Mouse (Mus musculus): Measurements from ENCODE around the gene Nxpe4. TPM values are rescaled to one million over a fixed set of nuclear protein-coding genes. Genes with fewer than 3 reads are reported as not detected.

The Nxpe4 gene
- polyA plus RNA-seq, 1 experiment from 2014 or later: 8.9 TPM

DNA sequence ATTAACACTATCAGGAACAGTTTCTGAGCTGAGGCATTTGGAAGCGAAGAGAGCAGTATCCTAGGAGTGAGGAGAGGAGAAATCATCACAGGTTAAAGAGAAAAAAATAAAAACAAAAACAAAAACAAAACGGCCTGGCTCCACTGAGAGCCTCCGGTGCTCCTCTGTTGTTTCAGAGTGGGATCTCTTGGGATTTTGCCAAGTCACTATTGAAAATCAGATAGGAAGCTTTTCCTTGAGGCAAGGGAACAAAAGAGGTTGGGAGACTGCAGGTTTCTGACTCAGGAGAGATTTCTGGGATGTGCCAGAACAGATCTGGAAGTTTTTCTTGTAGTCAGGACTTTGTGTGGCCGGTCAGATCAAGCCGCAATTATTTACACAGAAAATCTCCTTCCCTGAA lies 177.7 kb downstream of the Nxpe4 start:
- Histone ChIP-seq H3K4me3 (ENCODE audit: low read length) (no peak overlapping the region), H3K4me2 (ENCODE audit: low read depth, low read length) (no peak overlapping the region), H3K4me1 (replicated peaks; ENCODE audit: control insufficient read depth, insufficient read depth, low read length) (no peaks in the 10 kb centered on the region), H3K36me3 (ENCODE audit: control insufficient read depth, insufficient read depth, low read length) (no peaks in the 10 kb centered on the region), H3K27me3 (ENCODE audit: control insufficient read depth, insufficient read depth, low read depth, low read length) (no peaks in the 10 kb centered on the region), H3K27ac (ENCODE audit: low read length) (no peak overlapping the region), H3K9ac (ENCODE audit: low read length) (no peak overlapping the region), H3K9me3 (ENCODE audit: control insufficient read depth, low read length) (no peaks in the 10 kb centered on the region)
- 55% methylated on average over 5 of the region's 5 CpGs for WGBS
- ATAC-seq (ENCODE audit: low read depth): no peak

DNA sequence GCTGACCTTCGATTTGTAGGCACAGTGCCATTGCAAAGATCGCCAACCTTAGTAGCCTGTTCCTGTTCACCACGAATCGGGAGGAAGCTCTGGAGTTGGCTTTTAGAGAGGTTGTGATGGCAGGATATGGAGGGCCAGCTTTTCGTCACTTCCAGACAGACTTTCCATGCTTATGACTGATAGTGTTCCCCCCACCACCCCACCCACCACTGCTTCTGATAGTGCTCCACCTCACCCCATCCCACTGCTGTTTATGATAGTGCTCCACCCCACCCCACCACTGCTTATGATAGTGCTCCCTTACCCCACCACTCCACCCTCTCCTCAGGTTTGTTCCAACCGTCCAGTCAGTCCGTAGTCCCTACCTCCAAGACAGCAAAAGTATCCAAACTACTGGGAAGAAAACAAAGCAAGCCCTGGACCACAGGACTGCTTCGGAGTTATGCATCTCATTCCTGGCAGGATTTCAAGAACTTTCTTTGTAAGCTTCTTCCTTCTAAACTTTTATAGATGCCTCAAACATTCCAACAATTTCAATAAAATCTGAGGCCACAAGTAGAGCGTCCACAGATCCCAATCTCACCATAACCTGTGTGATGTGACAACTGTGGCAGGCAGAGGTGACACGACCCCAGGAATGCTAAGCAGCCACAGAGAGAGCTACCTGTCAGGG lies 179.0 kb downstream of the Nxpe4 start:
- no peak for ATAC-seq (ENCODE audit: low read depth)
- H3K4me3 ChIP-seq (ENCODE audit: low read length): no peak overlapping the region
- H3K9ac ChIP-seq (ENCODE audit: low read length): no peak overlapping the region
- no peaks in the 10 kb centered on the region for H3K9me3 ChIP-seq (ENCODE audit: control insufficient read depth, low read length)
- no peak overlapping the region for H3K27ac ChIP-seq (ENCODE audit: low read length)
- H3K4me2 ChIP-seq (ENCODE audit: low read depth, low read length): no peak overlapping the region
- WGBS: 60% methylated on average over 10 of the region's 10 CpGs
- no peaks in the 10 kb centered on the region for H3K27me3 ChIP-seq (ENCODE audit: control insufficient read depth, insufficient read depth, low read depth, low read length)
- no peaks in the 10 kb centered on the region for H3K36me3 ChIP-seq (ENCODE audit: control insufficient read depth, insufficient read depth, low read length)
- no peaks in the 10 kb centered on the region for H3K4me1 ChIP-seq (replicated peaks; ENCODE audit: control insufficient read depth, insufficient read depth, low read length)

DNA sequence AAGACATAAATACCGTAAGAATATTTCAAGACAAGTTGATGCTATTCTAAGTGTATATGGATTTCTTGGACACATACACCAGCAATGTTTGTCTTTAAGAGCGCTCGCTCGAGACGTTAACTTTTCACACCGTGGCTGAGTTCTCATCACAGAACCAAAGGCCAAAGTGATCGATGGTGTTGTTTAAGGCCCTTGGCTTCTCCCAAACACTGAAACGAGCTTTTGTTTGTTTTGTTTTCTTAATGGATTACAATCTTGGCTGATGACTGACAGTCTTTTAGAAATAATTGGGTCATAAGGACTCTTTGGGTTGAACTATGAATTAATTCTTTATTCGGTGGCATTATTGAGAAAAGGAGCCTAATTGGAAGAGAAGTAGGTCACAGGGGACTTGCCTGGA lies 183.6 kb downstream of the Nxpe4 start:
- Histone ChIP-seq H3K4me3 (ENCODE audit: low read length) (no peak overlapping the region), H3K9me3 (ENCODE audit: control insufficient read depth, low read length) (no peaks in the 10 kb centered on the region), H3K27ac (ENCODE audit: low read length) (no peak overlapping the region), H3K4me2 (ENCODE audit: low read depth, low read length) (no peak overlapping the region), H3K4me1 (replicated peaks; ENCODE audit: control insufficient read depth, insufficient read depth, low read length) (no peaks in the 10 kb centered on the region), H3K36me3 (ENCODE audit: control insufficient read depth, insufficient read depth, low read length) (no peaks in the 10 kb centered on the region), H3K27me3 (ENCODE audit: control insufficient read depth, insufficient read depth, low read depth, low read length) (no peaks in the 10 kb centered on the region), H3K9ac (ENCODE audit: low read length) (no peak overlapping the region)
- no peak for ATAC-seq (ENCODE audit: low read depth)
- 56% methylated on average over 9 of the region's 9 CpGs for WGBS

DNA sequence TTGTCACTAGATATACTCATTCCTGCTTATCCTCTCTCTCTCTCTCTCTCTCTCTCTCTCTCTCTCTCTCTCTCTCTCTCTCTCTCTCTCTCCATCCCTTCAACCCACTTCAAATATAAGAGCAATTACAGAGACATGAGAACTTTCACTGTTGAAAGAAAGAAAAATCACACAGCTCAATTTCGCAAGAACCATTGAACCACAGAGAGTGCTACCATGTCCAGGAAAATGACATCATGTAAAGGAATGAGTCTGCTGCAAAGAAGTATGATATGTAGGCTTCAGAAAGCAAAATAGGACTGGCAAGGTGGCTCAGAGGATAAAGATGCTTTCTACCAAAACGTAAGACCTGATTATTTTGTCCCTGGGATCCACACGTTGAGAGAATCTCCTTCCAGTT lies 184.0 kb downstream of the Nxpe4 start:
- no peak overlapping the region for H3K9ac ChIP-seq (ENCODE audit: low read length)
- no peaks in the 10 kb centered on the region for H3K4me1 ChIP-seq (replicated peaks; ENCODE audit: control insufficient read depth, insufficient read depth, low read length)
- H3K9me3 ChIP-seq (ENCODE audit: control insufficient read depth, low read length): no peaks in the 10 kb centered on the region
- 76% methylated on average over 3 of the region's 3 CpGs for whole genome bisulfite sequencing
- no peak for ATAC-seq (ENCODE audit: low read depth)
- no peak overlapping the region for H3K4me2 ChIP-seq (ENCODE audit: low read depth, low read length)
- no peak overlapping the region for H3K4me3 ChIP-seq (ENCODE audit: low read length)
- no peak overlapping the region for H3K27ac ChIP-seq (ENCODE audit: low read length)
- no peaks in the 10 kb centered on the region for H3K36me3 ChIP-seq (ENCODE audit: control insufficient read depth, insufficient read depth, low read length)
- no peaks in the 10 kb centered on the region for H3K27me3 ChIP-seq (ENCODE audit: control insufficient read depth, insufficient read depth, low read depth, low read length)

DNA sequence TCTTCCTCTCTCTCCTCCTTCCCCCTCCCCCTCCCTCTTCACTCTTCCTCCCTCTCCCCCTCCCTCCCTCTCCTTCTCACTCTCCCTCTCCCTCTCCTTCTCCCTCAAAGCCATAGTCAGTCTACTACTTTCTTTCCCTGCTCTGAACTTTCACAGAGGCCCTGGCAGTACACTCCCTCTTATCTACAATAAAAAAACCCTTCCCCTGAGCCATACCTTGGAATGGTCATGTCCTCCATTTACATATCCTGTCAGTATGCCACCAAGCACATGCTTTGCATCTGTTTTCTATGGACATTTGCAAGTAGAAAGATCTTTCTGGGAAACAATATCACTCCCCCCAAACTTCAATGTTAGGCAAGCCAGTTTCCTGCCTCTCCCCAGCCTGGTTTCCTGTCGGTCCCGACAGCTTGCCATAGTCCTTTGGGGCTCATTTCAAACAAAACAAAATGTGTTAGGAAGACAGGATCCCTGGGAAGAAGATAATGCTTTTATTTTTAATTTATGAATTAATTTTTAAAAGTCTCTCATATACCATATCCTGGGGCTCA lies 191.4 kb downstream of the Nxpe4 start, which contains the start of gene Nxpe2:
Nxpe2 (minus strand) TSS at position 307 of the 551 bp plus-strand sequence.
- Histone ChIP-seq H3K4me1 (replicated peaks; ENCODE audit: control insufficient read depth, insufficient read depth, low read length) (no peaks in the 10 kb centered on the region), H3K27ac (ENCODE audit: low read length) (peak within 1 kb of the TSS; percentile 72), H3K4me2 (ENCODE audit: low read depth, low read length) (no peak within 1 kb of the TSS), H3K36me3 (ENCODE audit: control insufficient read depth, insufficient read depth, low read length) (no peaks in the 10 kb centered on the region), H3K9me3 (ENCODE audit: control insufficient read depth, low read length) (no peaks in the 10 kb centered on the region), H3K9ac (ENCODE audit: low read length) (no peak within 1 kb of the TSS), H3K27me3 (ENCODE audit: control insufficient read depth, insufficient read depth, low read depth, low read length) (no peaks in the 10 kb centered on the region), H3K4me3 (ENCODE audit: low read length) (no peak within 1 kb of the TSS)
- ATAC-seq (ENCODE audit: low read depth): peak; percentile 52; the same call in 1 of the 2 replicates
- 48% methylated on average over 2 of the region's 2 CpGs for WGBS

DNA sequence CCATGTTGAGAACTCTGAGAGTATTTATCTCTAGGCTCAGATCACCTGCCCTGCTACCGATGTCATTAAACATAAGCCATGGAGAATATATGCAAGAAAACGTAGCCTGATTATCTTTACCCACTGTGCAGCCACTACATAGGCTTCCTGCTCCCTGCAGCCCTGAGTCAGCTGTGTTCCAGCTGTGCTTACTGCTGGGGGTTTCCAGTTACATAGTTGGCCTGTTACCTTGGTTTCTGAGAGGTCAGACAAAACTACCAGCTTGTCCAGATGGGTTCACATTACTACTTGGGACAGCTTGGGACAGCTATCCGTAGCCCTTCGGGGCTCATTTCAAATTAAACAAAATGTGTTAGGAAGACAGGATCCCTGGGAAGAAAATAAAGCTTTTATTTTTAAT lies 192.3 kb downstream of the Nxpe4 start:
- no peak overlapping the region for H3K4me2 ChIP-seq (ENCODE audit: low read depth, low read length)
- H3K4me1 ChIP-seq (replicated peaks; ENCODE audit: control insufficient read depth, insufficient read depth, low read length): no peaks in the 10 kb centered on the region
- H3K27me3 ChIP-seq (ENCODE audit: control insufficient read depth, insufficient read depth, low read depth, low read length): no peaks in the 10 kb centered on the region
- no peaks in the 10 kb centered on the region for H3K9me3 ChIP-seq (ENCODE audit: control insufficient read depth, low read length)
- no peak overlapping the region for H3K9ac ChIP-seq (ENCODE audit: low read length)
- H3K27ac ChIP-seq (ENCODE audit: low read length): peak overlapping the region; percentile 4; the same call in 1 of the 2 replicates
- ATAC-seq (ENCODE audit: low read depth): no peak
- no peaks in the 10 kb centered on the region for H3K36me3 ChIP-seq (ENCODE audit: control insufficient read depth, insufficient read depth, low read length)
- H3K4me3 ChIP-seq (ENCODE audit: low read length): no peak overlapping the region
- WGBS: 68% methylated on average over 4 of the region's 4 CpGs

DNA sequence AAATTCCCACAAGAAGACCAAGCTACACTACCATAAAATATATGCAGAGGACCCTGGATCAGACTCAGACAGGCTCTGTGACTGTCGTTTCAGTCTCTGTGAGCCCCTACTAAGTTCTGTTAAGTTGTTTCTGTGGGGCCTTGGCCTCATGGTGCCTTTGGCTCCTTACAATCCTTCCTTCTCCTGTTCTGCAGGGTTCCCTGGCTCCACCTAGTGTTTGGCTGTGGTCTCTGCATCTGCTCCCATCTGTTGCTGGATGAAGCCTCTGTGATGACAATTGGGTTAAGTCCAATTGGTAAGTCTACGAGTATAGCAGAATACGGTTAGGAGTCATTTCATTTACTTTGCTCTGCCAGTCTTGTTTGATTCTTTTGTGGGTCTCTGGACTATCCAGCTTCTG lies 193.0 kb downstream of the Nxpe4 start:
- Histone ChIP-seq H3K27me3 (ENCODE audit: control insufficient read depth, insufficient read depth, low read depth, low read length) (no peaks in the 10 kb centered on the region), H3K4me2 (ENCODE audit: low read depth, low read length) (no peak overlapping the region), H3K9me3 (ENCODE audit: control insufficient read depth, low read length) (no peaks in the 10 kb centered on the region), H3K36me3 (ENCODE audit: control insufficient read depth, insufficient read depth, low read length) (no peaks in the 10 kb centered on the region), H3K4me1 (replicated peaks; ENCODE audit: control insufficient read depth, insufficient read depth, low read length) (no peaks in the 10 kb centered on the region), H3K4me3 (ENCODE audit: low read length) (no peak overlapping the region), H3K27ac (ENCODE audit: low read length) (no peak overlapping the region), H3K9ac (ENCODE audit: low read length) (no peak overlapping the region)
- 0 out of 2 replicates have a peak, but pooled peaks have one; percentile 43 for ATAC-seq (ENCODE audit: low read depth)
- WGBS: 30% methylated on average over 3 of the region's 3 CpGs

DNA sequence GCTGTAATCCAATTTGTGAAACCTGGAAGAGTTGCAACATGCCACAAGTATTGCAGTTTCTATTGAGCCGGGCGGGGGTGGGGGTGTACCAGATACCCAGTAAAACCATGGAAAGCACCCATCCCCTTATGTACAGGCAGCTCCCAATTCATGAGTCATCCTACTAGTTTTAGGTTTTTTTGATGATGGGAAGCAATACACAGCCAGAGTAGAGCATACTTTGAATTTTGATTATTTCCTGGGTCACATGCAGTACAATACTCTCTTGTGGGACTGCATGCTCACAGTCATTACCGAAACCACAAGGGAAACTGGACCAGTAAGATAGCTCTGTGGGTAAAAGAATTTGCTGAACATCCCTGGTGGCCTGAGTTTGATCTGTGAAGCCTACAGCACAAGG lies 195.3 kb downstream of the Nxpe4 start:
- 90% methylated on average over 3 of the region's 3 CpGs for WGBS
- Histone ChIP-seq H3K4me1 (replicated peaks; ENCODE audit: control insufficient read depth, insufficient read depth, low read length) (no peaks in the 10 kb centered on the region), H3K4me3 (ENCODE audit: low read length) (no peak overlapping the region), H3K27ac (ENCODE audit: low read length) (no peak overlapping the region), H3K9me3 (ENCODE audit: control insufficient read depth, low read length) (no peaks in the 10 kb centered on the region), H3K4me2 (ENCODE audit: low read depth, low read length) (no peak overlapping the region), H3K36me3 (ENCODE audit: control insufficient read depth, insufficient read depth, low read length) (no peaks in the 10 kb centered on the region), H3K9ac (ENCODE audit: low read length) (no peak overlapping the region), H3K27me3 (ENCODE audit: control insufficient read depth, insufficient read depth, low read depth, low read length) (no peaks in the 10 kb centered on the region)
- no peak for ATAC-seq (ENCODE audit: low read depth)

DNA sequence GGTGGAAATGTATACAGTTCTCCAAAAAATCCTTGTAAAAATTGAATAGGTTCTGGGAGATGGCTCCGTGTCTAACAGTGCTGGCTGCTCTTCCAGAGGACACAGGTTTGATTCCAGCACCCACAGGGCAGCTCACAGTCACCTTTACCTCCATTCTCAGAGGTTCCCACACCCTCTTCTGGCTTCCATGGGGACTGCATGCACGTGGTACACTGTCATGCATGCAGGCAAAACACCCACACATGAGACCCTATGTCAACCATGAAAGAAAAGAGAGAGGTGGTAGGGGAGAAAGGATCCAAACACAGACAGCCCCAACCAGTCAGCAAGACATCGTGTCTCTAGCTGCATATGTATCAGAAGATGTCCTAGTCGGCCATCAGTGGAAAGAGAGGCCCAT lies 199.0 kb downstream of the Nxpe4 start:
- H3K27me3 ChIP-seq (ENCODE audit: control insufficient read depth, insufficient read depth, low read depth, low read length): no peaks in the 10 kb centered on the region
- no peak overlapping the region for H3K4me3 ChIP-seq (ENCODE audit: low read length)
- 68% methylated on average over 4 of the region's 4 CpGs for WGBS
- no peak overlapping the region for H3K4me2 ChIP-seq (ENCODE audit: low read depth, low read length)
- no peaks in the 10 kb centered on the region for H3K9me3 ChIP-seq (ENCODE audit: control insufficient read depth, low read length)
- no peak overlapping the region for H3K9ac ChIP-seq (ENCODE audit: low read length)
- no peak overlapping the region for H3K27ac ChIP-seq (ENCODE audit: low read length)
- no peak for ATAC-seq (ENCODE audit: low read depth)
- H3K36me3 ChIP-seq (ENCODE audit: control insufficient read depth, insufficient read depth, low read length): no peaks in the 10 kb centered on the region
- no peaks in the 10 kb centered on the region for H3K4me1 ChIP-seq (replicated peaks; ENCODE audit: control insufficient read depth, insufficient read depth, low read length)
